Mouse (Mus musculus) MEL (cell line): Measurements from ENCODE around the gene Rtn4rl1.

ENCODE experiments used
- CTCF ChIP-seq, 3 experiments: IDR thresholded peaks in 2 of 3; conservative IDR thresholded peaks in 1 of 3; 2 replicates each; pipeline ENCODE4 v1.5.1; 2011 to 2012; ENCODE audit warnings: low read length in 3 of 3, low read depth in 2 of 3, mild to moderate bottlenecking in 2 of 3, improper control_type of control experiment in 1 of 3, inconsistent platforms in 1 of 3, mixed read lengths in 1 of 3, moderate library complexity in 1 of 3; ENCODE audit not compliant: control insufficient read depth in 1 of 3, insufficient read depth in 1 of 3, poor library complexity in 1 of 3, severe bottlenecking in 1 of 3
- GATA1 ChIP-seq: IDR thresholded peaks from 2 replicates; pipeline ENCODE4 v1.6.1; 2011; ENCODE audit warnings: low read depth, low read length, improper control_type of control experiment
- JUND ChIP-seq: IDR thresholded peaks from 2 replicates; pipeline ENCODE4 v1.6.1; 2011; ENCODE audit warnings: low read depth, mild to moderate bottlenecking, improper control_type of control experiment, low read length
- MAFK ChIP-seq: IDR thresholded peaks from 2 replicates; pipeline ENCODE4 v1.6.1; 2011; ENCODE audit warnings: low read depth, mild to moderate bottlenecking, low read length, improper control_type of control experiment, borderline replicate concordance
- POLR2A ChIP-seq, 2 experiments: IDR thresholded peaks; 2 replicates each; pipeline ENCODE4 v1.6.1; 2011 to 2012; ENCODE audit warnings: low read length in 2 of 2, mild to moderate bottlenecking in 2 of 2, control low read depth in 1 of 2, improper control_type of control experiment in 1 of 2, low read depth in 1 of 2, moderate library complexity in 1 of 2; ENCODE audit not compliant: control insufficient read depth in 1 of 2, insufficient read depth in 1 of 2, poor library complexity in 1 of 2
- ZNF384 ChIP-seq: IDR thresholded peaks from 2 replicates; pipeline ENCODE4 v1.6.1; 2012; ENCODE audit warnings: low read depth, mild to moderate bottlenecking, inconsistent platforms, low read length, improper control_type of control experiment

DNA sequence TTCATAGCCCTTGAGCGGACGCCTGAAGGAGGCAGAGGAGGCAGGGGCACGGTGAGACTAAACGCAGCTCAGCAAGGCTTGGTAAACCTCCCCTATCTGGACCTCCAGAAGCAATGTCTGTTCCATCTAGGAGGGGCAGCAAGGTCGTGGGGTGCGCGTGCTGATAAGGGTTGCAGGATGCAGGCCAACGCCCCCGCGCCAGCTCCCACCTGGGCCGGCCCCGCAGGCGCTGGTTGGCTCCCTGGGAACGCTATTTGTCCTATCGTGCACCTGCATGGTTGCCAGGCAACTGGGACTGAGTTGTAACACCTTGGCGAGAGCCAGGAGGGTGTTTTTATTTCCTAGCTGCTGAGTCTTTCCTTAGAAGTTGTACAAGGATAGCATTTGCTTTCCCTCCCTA, 41.2 kb downstream of the Rtn4rl1 start:
- no peak for TF ChIP-seq MAFK
- no peak for TF ChIP-seq JUND
- no peak for TF ChIP-seq CTCF (IDR thresholded peaks at IDR 0.05 in 2 of 3, conservative IDR thresholded peaks at IDR 0.05 in 1 of 3; ENCODE audit: control insufficient read depth in 1 of 3, insufficient read depth in 1 of 3, low read depth in 2 of 3, low read length in 3 of 3, poor library complexity in 1 of 3, severe bottlenecking in 1 of 3)
- no peak for TF ChIP-seq ZNF384
- TF ChIP-seq GATA1, result no peak
- TF ChIP-seq POLR2A (IDR thresholded peaks at IDR 0.05; ENCODE audit: control insufficient read depth in 1 of 2, insufficient read depth in 1 of 2, low read depth in 1 of 2, low read length in 2 of 2, poor library complexity in 1 of 2), result no peak
